Mouse (Mus musculus): Measurements from ENCODE around the gene Ankrd55. TPM values are rescaled to one million over a fixed set of nuclear protein-coding genes. Genes with fewer than 3 reads are reported as not detected.

Gene Ankrd55
- total RNA-seq, 1 experiment, result 0.18 TPM

DNA sequence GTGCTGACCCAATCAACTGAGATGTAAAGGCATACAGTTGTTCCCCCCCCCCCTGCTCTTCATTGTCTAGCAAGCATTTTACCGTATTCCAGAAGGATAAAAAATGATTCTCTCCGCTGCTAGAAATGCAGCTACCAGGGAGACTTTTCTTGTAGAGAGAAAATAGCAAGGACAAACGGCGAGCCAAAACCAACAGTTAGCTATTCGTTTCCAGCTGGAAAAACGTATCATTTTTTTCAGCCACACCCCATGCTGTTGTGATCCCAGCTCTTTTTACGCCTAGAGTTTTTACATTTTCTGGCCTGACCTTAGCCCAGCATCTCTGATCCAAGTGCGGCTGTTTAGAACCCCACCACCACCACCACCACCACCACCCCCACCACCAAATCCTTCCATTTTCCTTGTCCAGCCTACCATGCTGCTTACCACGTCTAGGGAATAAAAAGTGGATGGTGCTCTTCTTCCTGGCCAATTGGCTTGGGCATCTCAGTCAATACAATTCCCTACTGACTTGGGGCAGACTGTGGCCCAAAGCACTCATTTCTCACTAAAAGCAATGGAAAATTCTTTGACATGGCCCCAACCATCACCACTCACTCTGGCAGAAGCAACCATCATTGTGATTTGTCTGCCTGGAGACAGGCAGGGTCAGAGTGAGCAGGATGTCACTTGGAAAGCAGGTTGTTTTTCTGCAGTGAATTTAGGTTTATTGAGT is 119.7 kb downstream of the Ankrd55 start:
- no peak overlapping the region for H3K4me3 ChIP-seq (ENCODE audit: insufficient read depth in 1 of 2, low read depth in 1 of 2, low read length in 2 of 2, poor library complexity in 1 of 2, severe bottlenecking in 1 of 2)
- DNase-seq (ENCODE audit: low read depth, low spot score), result no peak
- H3K27ac ChIP-seq (ENCODE audit: insufficient read depth, low read depth, low read length, poor library complexity, severe bottlenecking), result no peak overlapping the region
- H3K9ac ChIP-seq (ENCODE audit: insufficient read depth, low read depth, low read length, poor library complexity, severe bottlenecking), result no peak overlapping the region
- in situ Hi-C loops (cut with MboI; ENCODE audit: low sequenced_read_pairs in 2 of 2, unreplicated experiment in 2 of 2), result no loop called here
- peaks cover 3 to 5% of the 10 kb centered on the region in 2 experiments; a peak in 1 of 4 replicates for H3K4me1 ChIP-seq (ENCODE audit: control insufficient read depth in 2 of 2, insufficient read depth in 2 of 2, low read length in 2 of 2, poor library complexity in 1 of 2)
- TF ChIP-seq ZNF384 (IDR thresholded peaks at IDR 0.05; ENCODE audit: low read depth, low read length) (no peak), ZC3H11A (IDR thresholded peaks at IDR 0.05; ENCODE audit: borderline replicate concordance, low read depth, low read length) (no peak), MAFK (IDR thresholded peaks at IDR 0.05; ENCODE audit: insufficient read depth, low read depth, low read length) (no peak), CHD2 (IDR thresholded peaks at IDR 0.05; ENCODE audit: low read depth, low read length) (no peak), HCFC1 (IDR thresholded peaks at IDR 0.05; ENCODE audit: borderline replicate concordance, insufficient read depth, low read length) (no peak)
- no peaks in the 10 kb centered on the region for H3K9me3 ChIP-seq (ENCODE audit: control insufficient read depth, insufficient read depth, low read depth, low read length)
- H3K36me3 ChIP-seq (ENCODE audit: control insufficient read depth, insufficient read depth, low read length, poor library complexity, severe bottlenecking), result no peaks in the 10 kb centered on the region

DNA sequence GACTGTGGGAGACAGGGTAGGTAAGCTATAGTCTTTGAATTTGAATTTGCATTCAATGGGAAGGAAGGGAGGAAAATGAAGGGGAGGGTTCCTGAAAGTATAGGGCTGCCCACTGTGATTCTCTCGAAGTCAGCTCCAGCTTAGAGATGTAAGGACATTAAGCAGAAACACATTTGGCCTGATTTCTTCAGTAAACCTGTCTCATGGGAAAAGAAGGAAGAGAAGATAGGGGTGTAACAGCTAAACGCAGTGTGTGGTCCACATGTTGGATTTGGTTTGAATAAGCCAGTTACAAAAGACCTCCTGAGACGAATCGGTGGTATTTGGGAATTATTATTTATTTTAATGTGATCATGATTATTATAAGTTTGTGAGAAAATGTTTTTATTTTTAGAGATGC is 120.5 kb downstream of the Ankrd55 start:
- DNase-seq (ENCODE audit: low read depth, low spot score), result no peak
- Histone ChIP-seq H3K27ac (ENCODE audit: insufficient read depth, low read depth, low read length, poor library complexity, severe bottlenecking) (no peak overlapping the region), H3K9ac (ENCODE audit: insufficient read depth, low read depth, low read length, poor library complexity, severe bottlenecking) (no peak overlapping the region), H3K4me3 (ENCODE audit: insufficient read depth in 1 of 2, low read depth in 1 of 2, low read length in 2 of 2, poor library complexity in 1 of 2, severe bottlenecking in 1 of 2) (no peak overlapping the region), H3K36me3 (ENCODE audit: control insufficient read depth, insufficient read depth, low read length, poor library complexity, severe bottlenecking) (no peaks in the 10 kb centered on the region), H3K9me3 (ENCODE audit: control insufficient read depth, insufficient read depth, low read depth, low read length) (no peaks in the 10 kb centered on the region), H3K4me1 (ENCODE audit: control insufficient read depth in 2 of 2, insufficient read depth in 2 of 2, low read length in 2 of 2, poor library complexity in 1 of 2) (peaks cover 8% of the 10 kb centered on the region in 2 experiments)
- TF ChIP-seq ZC3H11A (IDR thresholded peaks at IDR 0.05; ENCODE audit: borderline replicate concordance, low read depth, low read length) (no peak), CHD2 (IDR thresholded peaks at IDR 0.05; ENCODE audit: low read depth, low read length) (no peak), HCFC1 (IDR thresholded peaks at IDR 0.05; ENCODE audit: borderline replicate concordance, insufficient read depth, low read length) (no peak), MAFK (IDR thresholded peaks at IDR 0.05; ENCODE audit: insufficient read depth, low read depth, low read length) (no peak), ZNF384 (IDR thresholded peaks at IDR 0.05; ENCODE audit: low read depth, low read length) (no peak)
- in situ Hi-C loops (cut with MboI; ENCODE audit: low sequenced_read_pairs in 2 of 2, unreplicated experiment in 2 of 2), result no loop called here

DNA sequence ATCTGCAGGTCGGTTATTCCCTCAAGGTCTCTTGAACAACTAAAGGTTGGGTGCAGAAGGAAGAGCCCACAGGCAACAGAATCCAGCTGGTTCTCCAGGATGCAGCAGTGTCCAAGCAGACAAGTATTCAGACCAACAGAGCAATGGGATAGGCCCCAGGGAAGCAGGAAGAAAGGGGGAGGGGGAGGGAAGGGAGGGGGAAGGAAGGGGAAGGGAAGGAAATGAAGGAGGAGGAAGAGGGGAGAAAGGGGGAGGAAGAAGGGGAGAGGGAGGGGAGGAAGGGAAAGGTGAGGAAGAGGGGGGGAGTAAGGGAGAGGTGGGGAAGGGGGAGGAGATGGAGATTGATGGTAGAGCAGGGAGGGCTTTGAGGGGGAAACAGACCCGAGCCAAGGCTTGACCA is 121.1 kb downstream of the Ankrd55 start:
- H3K4me3 ChIP-seq (ENCODE audit: insufficient read depth in 1 of 2, low read depth in 1 of 2, low read length in 2 of 2, poor library complexity in 1 of 2, severe bottlenecking in 1 of 2), result no peak overlapping the region
- in situ Hi-C loops (cut with MboI; ENCODE audit: low sequenced_read_pairs in 2 of 2, unreplicated experiment in 2 of 2), result no loop called here
- H3K9me3 ChIP-seq (ENCODE audit: control insufficient read depth, insufficient read depth, low read depth, low read length), result no peaks in the 10 kb centered on the region
- H3K9ac ChIP-seq (ENCODE audit: insufficient read depth, low read depth, low read length, poor library complexity, severe bottlenecking), result no peak overlapping the region
- no peak for TF ChIP-seq ZNF384 (IDR thresholded peaks at IDR 0.05; ENCODE audit: low read depth, low read length)
- TF ChIP-seq CHD2 (IDR thresholded peaks at IDR 0.05; ENCODE audit: low read depth, low read length), result no peak
- no peak for TF ChIP-seq MAFK (IDR thresholded peaks at IDR 0.05; ENCODE audit: insufficient read depth, low read depth, low read length)
- no peak for TF ChIP-seq ZC3H11A (IDR thresholded peaks at IDR 0.05; ENCODE audit: borderline replicate concordance, low read depth, low read length)
- TF ChIP-seq HCFC1 (IDR thresholded peaks at IDR 0.05; ENCODE audit: borderline replicate concordance, insufficient read depth, low read length), result no peak
- H3K27ac ChIP-seq (ENCODE audit: insufficient read depth, low read depth, low read length, poor library complexity, severe bottlenecking), result peak overlapping the region; percentile 48; the same call in 1 of the 2 replicates
- no peak for DNase-seq (ENCODE audit: low read depth, low spot score)
- no peaks in the 10 kb centered on the region for H3K36me3 ChIP-seq (ENCODE audit: control insufficient read depth, insufficient read depth, low read length, poor library complexity, severe bottlenecking)
- peaks cover 8 to 9% of the 10 kb centered on the region in 2 experiments for H3K4me1 ChIP-seq (ENCODE audit: control insufficient read depth in 2 of 2, insufficient read depth in 2 of 2, low read length in 2 of 2, poor library complexity in 1 of 2)

DNA sequence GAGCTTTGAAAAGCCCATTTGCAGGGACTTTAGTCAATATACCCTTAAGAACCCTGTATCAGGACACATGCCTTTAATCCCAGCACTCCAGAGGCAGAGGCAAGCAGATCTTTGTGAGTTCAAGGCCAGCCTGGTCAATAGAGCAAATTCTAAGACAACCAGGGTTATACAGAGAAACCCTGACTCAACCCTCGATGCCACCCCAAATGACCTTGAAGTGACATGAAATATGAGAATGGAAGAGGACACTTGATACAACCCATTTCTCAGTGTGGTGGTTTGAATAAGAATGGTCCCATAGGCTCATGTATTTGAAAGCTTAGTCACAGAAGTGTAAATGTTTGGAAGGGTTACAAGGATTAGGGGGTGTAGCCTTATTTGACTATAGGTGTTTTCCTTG is 121.6 kb downstream of the Ankrd55 start:
- no peak for TF ChIP-seq MAFK (IDR thresholded peaks at IDR 0.05; ENCODE audit: insufficient read depth, low read depth, low read length)
- no peak for TF ChIP-seq ZNF384 (IDR thresholded peaks at IDR 0.05; ENCODE audit: low read depth, low read length)
- TF ChIP-seq CHD2 (IDR thresholded peaks at IDR 0.05; ENCODE audit: low read depth, low read length), result no peak
- no peak for TF ChIP-seq HCFC1 (IDR thresholded peaks at IDR 0.05; ENCODE audit: borderline replicate concordance, insufficient read depth, low read length)
- no peak for TF ChIP-seq ZC3H11A (IDR thresholded peaks at IDR 0.05; ENCODE audit: borderline replicate concordance, low read depth, low read length)
- Histone ChIP-seq H3K4me1 (ENCODE audit: control insufficient read depth in 2 of 2, insufficient read depth in 2 of 2, low read length in 2 of 2, poor library complexity in 1 of 2) (peaks cover 8 to 9% of the 10 kb centered on the region in 2 experiments), H3K27ac (ENCODE audit: insufficient read depth, low read depth, low read length, poor library complexity, severe bottlenecking) (peak overlapping the region; percentile 48; the same call in 1 of the 2 replicates), H3K9me3 (ENCODE audit: control insufficient read depth, insufficient read depth, low read depth, low read length) (no peaks in the 10 kb centered on the region), H3K36me3 (ENCODE audit: control insufficient read depth, insufficient read depth, low read length, poor library complexity, severe bottlenecking) (no peaks in the 10 kb centered on the region), H3K4me3 (ENCODE audit: insufficient read depth in 1 of 2, low read depth in 1 of 2, low read length in 2 of 2, poor library complexity in 1 of 2, severe bottlenecking in 1 of 2) (no peak overlapping the region), H3K9ac (ENCODE audit: insufficient read depth, low read depth, low read length, poor library complexity, severe bottlenecking) (no peak overlapping the region)
- in situ Hi-C loops (cut with MboI; ENCODE audit: low sequenced_read_pairs in 2 of 2, unreplicated experiment in 2 of 2), result no loop called here
- DNase-seq (ENCODE audit: low read depth, low spot score), result no peak
